Mouse (Mus musculus) gastrocnemius, adult 18-20 months (tissue): ENCODE measurements around the gene P2rx3. TPM values are rescaled to one million over a fixed set of nuclear protein-coding genes. Genes with fewer than 3 reads are reported as not detected.

ENCODE experiments used
- DNase-seq: peaks from one replicate; pipeline ENCODE4 v3.0.0; 2021; ENCODE audit warnings: low spot score
- total RNA-seq, 2 experiments: library from RNA; stranded (reverse); gene quantifications; 2 replicates each; pipeline ENCODE4 v1.2.3; 2021

P2rx3 gene
- total RNA-seq, 2 experiments from 2014 or later: 0.40 to 0.50 TPM

GRCm38 (mm10) chr2:85043623-85044022 is 6.4 kb upstream of the P2rx3 start:
- no peak for DNase-seq

- no peak for DNase-seq
Observed at GRCm38 (mm10) chr2:85038336-85038735, 1.1 kb upstream of the P2rx3 start.

DNA sequence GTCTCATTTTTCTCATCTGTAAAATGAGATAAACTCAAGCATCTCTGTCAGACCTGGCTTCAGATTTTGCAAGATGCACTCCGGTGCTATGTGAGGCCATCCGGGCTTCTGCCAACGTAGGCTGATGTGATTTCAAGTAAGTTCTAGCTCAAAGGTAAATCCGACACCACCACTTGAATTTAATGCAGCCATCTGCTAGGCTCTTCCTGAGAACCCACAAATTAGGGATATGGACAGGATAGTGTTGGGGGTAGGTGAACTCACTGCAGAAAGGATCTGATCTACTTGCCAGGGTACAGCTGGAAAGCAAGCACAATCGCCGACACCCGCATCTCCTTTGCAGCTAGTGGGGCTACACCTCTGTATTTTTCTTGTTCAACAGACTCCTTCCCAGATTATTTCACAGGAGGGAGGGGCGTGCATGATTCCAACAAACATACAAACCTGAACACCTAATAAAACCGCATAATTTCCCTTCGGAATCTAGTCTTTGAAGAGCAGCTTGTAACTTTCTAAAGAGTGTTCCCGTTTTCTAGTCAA is 685 bp downstream of the P2rx3 start:
- no peak for DNase-seq

GRCm38 (mm10) chr2:85034169-85034568 is 3.1 kb downstream of the P2rx3 start:
- DNase-seq: no peak

- DNase-seq: no peak
Observed at GRCm38 (mm10) chr2:85033121-85033520, 4.1 kb downstream of the P2rx3 start.

DNA sequence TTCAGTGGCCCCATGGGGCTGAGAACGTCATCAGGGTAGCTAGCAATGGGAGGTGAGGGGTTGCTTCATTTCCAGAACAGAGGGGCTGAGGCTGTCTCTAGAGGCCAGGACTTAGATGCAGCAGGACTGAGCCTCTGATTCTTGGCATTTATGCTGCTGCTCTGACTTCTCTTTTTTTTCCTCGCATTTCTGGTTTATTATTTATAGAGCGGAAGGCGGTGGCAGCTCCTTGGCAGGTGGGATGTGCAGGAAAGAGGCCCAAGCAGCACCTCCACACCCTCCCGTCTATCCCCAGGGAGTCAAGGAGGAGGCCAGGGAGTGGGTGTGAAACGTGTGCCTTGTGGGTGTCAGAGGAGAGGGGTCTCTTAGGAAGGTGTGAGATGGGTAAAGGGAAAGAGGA is 6.3 kb downstream of the P2rx3 start:
- no peak for DNase-seq

- DNase-seq: no peak
Observed at GRCm38 (mm10) chr2:85029897-85030296, 7.4 kb downstream of the P2rx3 start.

DNA sequence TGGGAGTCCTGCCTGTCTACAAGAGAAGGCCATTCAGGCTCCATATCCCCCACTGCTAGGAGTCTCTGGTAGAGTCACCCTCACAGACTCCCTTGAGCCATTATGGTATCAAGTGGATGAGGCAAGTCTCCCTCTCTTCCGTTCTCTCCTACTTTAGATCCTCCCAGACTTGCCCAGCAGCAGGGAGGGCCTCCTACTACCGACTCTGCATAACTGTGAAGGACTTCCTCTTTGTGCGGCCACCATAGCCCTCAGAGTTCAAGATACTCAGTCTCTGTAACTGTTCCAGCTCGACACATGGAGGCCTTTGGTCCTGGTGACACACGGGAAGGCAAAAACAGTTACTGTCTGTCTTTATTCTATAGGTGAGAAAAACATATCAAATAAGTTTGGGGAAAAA is 10.0 kb downstream of the P2rx3 start:
- no peak for DNase-seq

- DNase-seq: no peak
Observed at GRCm38 (mm10) chr2:85026178-85026577, 11.1 kb downstream of the P2rx3 start.

- no peak for DNase-seq
Observed at GRCm38 (mm10) chr2:85022043-85022442, 15.2 kb downstream of the P2rx3 start.

DNA sequence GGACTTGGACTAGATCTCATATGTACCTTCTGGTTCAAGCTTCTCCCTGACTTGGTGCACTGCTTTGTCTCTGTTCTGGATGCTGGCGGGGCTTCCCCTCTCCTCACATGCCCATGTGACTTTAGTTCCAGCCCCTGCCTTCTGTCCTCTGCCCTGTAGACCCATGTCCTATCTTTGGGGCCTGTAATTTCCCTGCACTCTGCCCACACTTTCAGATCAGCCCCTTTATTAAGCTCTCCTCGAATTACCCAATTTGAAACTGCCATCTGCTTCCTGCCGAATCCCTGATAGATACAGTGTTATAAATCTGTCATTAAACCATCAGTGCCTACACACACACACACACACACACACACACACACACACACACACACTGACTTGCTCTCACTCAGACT is 22.7 kb downstream of the P2rx3 start:
- no peak for DNase-seq

DNA sequence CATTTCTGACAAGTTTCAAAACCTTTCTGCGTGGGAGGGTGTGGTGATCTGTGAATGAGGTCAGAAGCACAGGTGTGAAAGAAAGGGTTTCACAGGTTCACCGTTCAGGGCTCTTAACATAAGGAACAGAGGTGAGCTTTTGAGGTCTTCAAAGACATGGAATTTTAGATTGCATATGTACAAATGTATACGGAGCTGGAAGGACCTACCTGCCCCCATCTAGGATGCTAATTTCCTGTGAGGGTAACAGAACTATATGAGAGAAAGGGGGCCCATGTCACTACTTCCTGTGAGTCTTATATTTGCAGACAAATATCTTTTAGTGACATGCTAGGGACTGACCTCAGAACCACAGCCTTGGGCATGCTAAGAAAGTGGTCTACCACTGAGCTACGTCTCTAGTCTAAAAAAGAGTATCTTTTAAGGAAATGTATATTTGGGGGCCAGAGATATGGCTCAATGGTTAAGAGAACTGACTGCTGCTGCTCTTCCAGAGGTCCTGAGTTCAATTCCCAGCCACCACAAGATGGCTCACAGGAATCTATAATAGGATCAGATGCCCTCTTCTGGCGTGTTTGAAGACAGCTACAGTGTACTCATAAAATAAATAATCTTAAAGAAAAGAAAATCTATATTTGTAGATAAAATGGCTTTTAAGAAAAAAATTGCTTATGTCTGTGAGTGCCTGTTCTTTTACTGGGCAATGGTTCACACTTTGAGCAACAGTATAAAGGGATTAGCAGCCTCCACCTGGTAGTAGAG is 23.3 kb downstream of the P2rx3 start:
- DNase-seq: no peak

DNA sequence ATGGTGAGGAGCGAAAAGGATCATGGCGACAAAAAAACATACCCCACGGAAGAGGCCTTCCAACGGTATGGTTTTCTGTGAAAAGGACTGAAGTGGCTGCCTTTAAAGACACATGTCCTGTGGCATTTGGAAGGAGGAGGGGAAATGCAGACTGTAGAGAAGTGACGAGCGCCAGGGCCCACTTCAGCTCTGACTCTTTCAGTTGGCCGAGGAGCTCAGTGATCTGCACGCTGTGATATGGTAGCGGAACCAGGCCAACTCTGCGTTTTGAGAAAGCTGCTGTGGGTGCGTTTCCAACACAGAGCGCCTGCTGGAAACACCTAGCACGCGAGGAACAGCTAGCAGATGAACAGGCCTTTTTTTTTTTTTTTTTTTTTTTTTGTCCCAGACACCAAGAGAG is 24.6 kb downstream of the P2rx3 start:
- no peak for DNase-seq

- peak; percentile 28 for DNase-seq
Observed at GRCm38 (mm10) chr2:85011906-85012604, 25.2 kb downstream of the P2rx3 start.

GRCm38 (mm10) chr2:85009212-85009611 is 28.1 kb downstream of the P2rx3 start:
- no peak for DNase-seq

DNA sequence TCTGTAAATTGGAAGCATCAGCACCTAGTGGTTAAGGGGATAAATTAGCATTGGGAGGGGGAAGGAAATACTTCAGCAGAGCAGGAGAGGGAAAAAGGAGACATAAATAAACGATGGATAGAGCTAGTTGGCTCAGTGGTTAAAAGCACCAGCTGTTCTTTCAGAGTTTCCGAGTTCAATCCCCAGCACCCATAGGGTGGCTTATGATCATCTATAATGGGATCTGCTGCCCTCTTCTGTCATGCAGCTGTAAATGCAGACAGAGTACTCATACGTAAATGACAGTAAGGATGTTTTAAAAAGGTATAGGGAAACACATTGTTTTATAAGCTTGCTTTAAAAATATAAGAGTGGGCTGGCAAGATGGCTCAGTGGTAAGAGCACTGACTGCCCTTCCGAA is 29.5 kb downstream of the P2rx3 start:
- DNase-seq: peak; percentile 28

- DNase-seq: no peak
Observed at GRCm38 (mm10) chr2:85006600-85006999, 30.7 kb downstream of the P2rx3 start.

DNA sequence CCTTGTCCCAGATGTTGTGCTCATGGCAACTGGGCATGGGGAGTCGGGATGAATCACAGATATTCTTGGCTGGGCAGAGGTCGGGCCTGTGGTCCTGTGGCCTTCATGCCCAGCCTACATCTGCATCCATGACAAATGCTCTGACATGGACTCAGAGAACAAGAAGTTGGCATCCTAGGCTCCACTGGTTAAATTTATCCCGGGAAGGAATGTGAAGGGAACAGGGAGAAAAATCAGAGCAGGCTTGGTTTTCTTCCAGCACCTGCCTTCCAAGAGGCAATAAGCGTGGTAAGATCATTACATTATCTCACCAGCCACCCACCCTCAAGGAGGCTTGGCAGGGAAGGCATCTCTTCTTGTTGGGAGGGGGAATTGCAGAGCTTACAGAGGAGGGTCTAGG is 32.9 kb downstream of the P2rx3 start:
- no peak for DNase-seq

DNA sequence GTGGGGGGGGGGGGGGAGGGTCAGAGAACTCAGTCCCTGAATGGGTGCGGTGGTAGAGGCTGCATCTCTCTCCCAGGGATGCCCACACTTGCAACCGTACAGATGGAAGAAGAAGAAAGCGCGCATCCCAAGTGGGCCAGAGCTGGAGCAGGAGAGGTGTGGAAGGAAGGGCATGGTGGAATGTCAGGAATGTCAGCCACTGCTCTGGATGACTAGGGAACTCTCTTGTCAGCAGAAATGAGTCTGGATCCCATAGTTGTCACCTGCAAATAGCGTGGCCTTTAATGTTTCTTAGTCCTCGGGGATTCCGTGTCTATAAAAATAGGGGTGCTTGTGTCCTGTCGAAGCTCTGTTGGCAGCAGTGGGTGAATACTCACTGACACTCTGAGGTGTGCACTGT is 34.7 kb downstream of the P2rx3 start:
- no peak for DNase-seq

DNA sequence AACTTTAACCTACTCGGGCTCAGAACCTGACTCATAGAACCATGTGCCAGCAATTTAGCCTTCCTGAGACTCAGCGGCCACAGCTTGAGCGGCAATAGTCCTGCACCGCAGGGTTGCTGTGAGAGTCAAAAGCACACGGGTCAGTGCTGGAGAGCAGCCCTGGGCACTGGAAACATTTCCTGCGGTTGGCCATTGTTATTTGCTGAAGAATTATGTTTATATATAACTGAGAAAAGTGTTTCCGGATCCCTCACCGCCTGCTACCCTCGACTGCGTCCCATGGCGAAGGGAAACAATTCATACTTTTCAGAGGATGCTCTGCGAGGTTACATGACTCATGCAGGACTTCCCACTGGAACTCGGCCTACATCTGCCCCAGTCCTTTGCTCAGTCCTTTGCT is 35.8 kb downstream of the P2rx3 start:
- DNase-seq: no peak

- DNase-seq: peak; percentile 9
Observed at GRCm38 (mm10) chr2:84999486-85000181, 37.6 kb downstream of the P2rx3 start.

- no peak for DNase-seq
Observed at GRCm38 (mm10) chr2:84996376-84996775, 40.9 kb downstream of the P2rx3 start.
